Mouse (Mus musculus): Measurements from ENCODE around the gene Ppp1r9b. TPM values are rescaled to one million over a fixed set of nuclear protein-coding genes. Genes with fewer than 3 reads are reported as not detected.
A peak's percentile ranks its signal among the peaks of the same experiment; 100 is the strongest.

Ppp1r9b gene
- total RNA-seq, 4 experiments from 2014 or later, result 116 to 149 (median 131) TPM

GRCm38 (mm10) chr11:94978178-94978915 lies 12.5 kb upstream of the Ppp1r9b start:
- no peak for DNase-seq

GRCm38 (mm10) chr11:94978947-94979346 lies 11.9 kb upstream of the Ppp1r9b start:
- DNase-seq, result peak; percentile 96

- no peak for DNase-seq
Observed at GRCm38 (mm10) chr11:94979462-94980179, 11.2 kb upstream of the Ppp1r9b start.

- no peak for DNase-seq
Observed at GRCm38 (mm10) chr11:94985140-94985539, 5.7 kb upstream of the Ppp1r9b start.

- DNase-seq, result no peak
Observed at GRCm38 (mm10) chr11:94985822-94986221, 5.0 kb upstream of the Ppp1r9b start.

- no peak for DNase-seq
Observed at GRCm38 (mm10) chr11:94986435-94986834, 4.4 kb upstream of the Ppp1r9b start.

- DNase-seq, result peak; percentile 47
Observed at GRCm38 (mm10) chr11:94987341-94987740, 3.5 kb upstream of the Ppp1r9b start.

- DNase-seq, result peak; percentile 26
Observed at GRCm38 (mm10) chr11:94987851-94988250, 3.0 kb upstream of the Ppp1r9b start.

- peak; percentile 29 for DNase-seq
Observed at GRCm38 (mm10) chr11:94988780-94989561, 1.9 kb upstream of the Ppp1r9b start.

- peak; percentile 71 for DNase-seq
Observed at GRCm38 (mm10) chr11:94989562-94990017, 1.2 kb upstream of the Ppp1r9b start.

- DNase-seq, result no peak
Observed at GRCm38 (mm10) chr11:94990102-94990748, 610 bp upstream of the Ppp1r9b start.

GRCm38 (mm10) chr11:94991641-94992479 lies 1.0 kb downstream of the Ppp1r9b start:
- peak; percentile 35 for DNase-seq

- DNase-seq, result peak; percentile 47
Observed at GRCm38 (mm10) chr11:94992480-94992753, 1.6 kb downstream of the Ppp1r9b start.

- peak; percentile 58 for DNase-seq
Observed at GRCm38 (mm10) chr11:94992754-94993606, 2.1 kb downstream of the Ppp1r9b start.

GRCm38 (mm10) chr11:94994208-94994814 lies 3.5 kb downstream of the Ppp1r9b start:
- DNase-seq, result peak; percentile 26

GRCm38 (mm10) chr11:94994947-94995772 lies 4.3 kb downstream of the Ppp1r9b start:
- DNase-seq, result peak; percentile 13

- no peak for DNase-seq
Observed at GRCm38 (mm10) chr11:94996101-94996500, 5.3 kb downstream of the Ppp1r9b start.

GRCm38 (mm10) chr11:94996984-94997383 lies 6.1 kb downstream of the Ppp1r9b start:
- no peak for DNase-seq

- peak; percentile 11 for DNase-seq
Observed at GRCm38 (mm10) chr11:94997596-94997995, 6.8 kb downstream of the Ppp1r9b start.

All from adrenal gland, adult 8-10 months (tissue).